Mouse (Mus musculus) E14TG2a.4 (cell line): ENCODE results near the gene Disp1.

ENCODE experiments used
- CTCF ChIP-seq: conservative IDR thresholded peaks from 2 replicates; pipeline ENCODE4 v1.5.1; 2014; ENCODE audit warnings: low read length
- NANOG ChIP-seq: IDR thresholded peaks from 2 replicates; pipeline ENCODE4 v1.6.1; 2014; ENCODE audit warnings: borderline replicate concordance, low read length, mixed read lengths

DNA sequence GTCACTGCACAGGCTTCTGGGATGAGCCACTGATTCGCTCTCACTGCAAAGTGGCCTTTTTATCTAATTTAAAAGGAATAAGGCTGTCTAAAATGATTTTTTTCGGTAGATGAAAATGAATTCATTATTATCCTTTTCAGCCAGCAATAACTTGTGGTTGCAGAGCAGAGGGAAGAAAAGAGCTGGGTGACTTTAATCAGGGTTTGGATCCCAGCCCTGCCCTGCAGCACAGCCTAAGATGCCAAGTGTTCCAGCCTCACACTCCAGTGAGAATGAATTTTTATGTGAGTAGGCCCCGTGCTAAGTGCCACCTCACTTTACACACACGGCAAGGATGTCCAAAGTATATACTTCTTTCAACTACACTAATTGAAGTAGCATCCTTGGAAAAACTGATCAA, 4.6 kb downstream of the Disp1 start:
- no peak for TF ChIP-seq CTCF
- no peak for TF ChIP-seq NANOG
